Mouse (Mus musculus) heart, adult 2 months (tissue): ENCODE results near the gene Dtnb.

ENCODE experiments used
- CTCF ChIP-seq: fragments of 200-600 bp; IDR thresholded peaks from 2 replicates; pipeline ENCODE4 v1.8.1; 2022; ENCODE audit warnings: antibody characterized with exemption, mild to moderate bottlenecking, moderate library complexity
- EP300 ChIP-seq: fragments of 200-500 bp; IDR thresholded peaks from 2 replicates; pipeline ENCODE4 v1.6.1; 2011; ENCODE audit warnings: low read depth, low read length, control low read depth; ENCODE audit not compliant: insufficient read depth

DNA sequence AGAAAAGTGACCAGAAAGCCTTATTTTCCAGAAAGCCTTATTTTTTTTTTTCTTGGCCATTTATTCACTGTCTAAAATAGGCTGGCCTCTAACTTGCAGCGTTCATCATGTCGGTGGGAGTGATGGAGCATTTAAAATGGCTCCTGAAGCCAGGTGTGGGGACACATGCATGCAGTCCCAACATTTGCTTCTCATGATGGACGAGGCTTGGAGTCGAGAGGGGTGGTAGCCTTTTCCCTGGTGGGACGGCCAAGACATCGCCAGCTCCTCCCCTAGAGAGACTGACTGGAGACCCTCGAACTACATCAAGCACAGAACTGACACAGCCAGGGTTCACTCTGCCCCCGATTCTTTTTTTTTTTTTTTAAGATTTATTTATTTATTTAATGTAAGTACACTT is 220.1 kb downstream of the Dtnb start:
- no peak for TF ChIP-seq EP300
- TF ChIP-seq CTCF: no peak
